Mouse (Mus musculus): ENCODE measurements around the gene H2-Q4. TPM values are rescaled to one million over a fixed set of nuclear protein-coding genes. Genes with fewer than 3 reads are reported as not detected.
A peak's percentile ranks its signal among the peaks of the same experiment; 100 is the strongest.
"Not testable (repeated sequence)": the region's sequence is repeated elsewhere in the genome, so short reads cannot be mapped to it uniquely, and the experiment has no call there.

Gene H2-Q4
- polyA plus RNA-seq, 1 experiment: 274 TPM

DNA sequence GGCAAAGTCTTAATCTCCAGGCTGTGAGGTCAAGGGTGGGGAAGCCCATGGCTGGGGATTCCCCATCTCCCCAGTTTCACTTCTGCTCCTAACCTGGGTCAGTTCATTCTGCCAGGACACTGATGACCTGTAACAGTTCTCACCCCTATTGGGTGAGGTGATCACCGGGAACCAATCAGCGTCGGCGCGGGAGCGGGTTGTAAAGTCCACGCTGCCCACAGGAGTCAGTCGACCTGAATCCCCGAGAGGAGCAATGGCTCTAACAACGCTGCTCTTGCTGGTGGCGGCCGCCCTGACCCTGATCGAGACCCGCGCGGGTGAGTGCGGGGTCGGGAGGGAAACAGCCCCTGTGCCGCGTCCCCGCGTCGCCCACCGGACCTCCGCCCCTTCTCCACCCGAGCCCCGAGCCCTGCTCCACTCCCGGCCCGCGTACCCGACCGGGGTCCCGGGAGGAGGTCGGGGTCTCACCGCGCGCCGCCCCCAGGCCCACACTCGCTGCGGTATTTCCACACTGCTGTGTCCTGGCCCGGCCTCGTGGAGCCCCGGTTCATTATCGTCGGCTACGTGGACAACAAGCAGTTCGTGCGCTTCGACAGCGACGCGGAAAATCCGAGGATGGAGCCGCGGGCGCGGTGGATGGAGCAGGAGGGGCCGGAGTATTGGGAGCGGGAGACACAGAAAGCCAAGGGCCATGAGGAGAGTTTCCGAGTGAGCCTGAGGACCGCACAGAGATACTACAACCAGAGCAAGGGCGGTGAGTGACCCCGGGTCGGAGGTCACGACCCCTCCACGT, 45.4 kb downstream of the H2-Q4 start, which contains the start of gene H2-Q6:
TSS of gene H2-Q6 (plus strand) at position 227 of the 793 bp plus-strand sequence.
- H3K27ac ChIP-seq (ENCODE audit: control insufficient read depth, insufficient read depth, low read length); H3K27me3 ChIP-seq (ENCODE audit: control insufficient read depth, insufficient read depth, low read length); H3K4me1 ChIP-seq (replicated peaks; ENCODE audit: control insufficient read depth, insufficient read depth, low read length); H3K36me3 ChIP-seq (ENCODE audit: control insufficient read depth, insufficient read depth, low read length): not testable (repeated sequence)
- H3K4me3 ChIP-seq (ENCODE audit: control insufficient read depth, insufficient read depth, low read length): peak within 1 kb of the TSS; percentile 30
- WGBS: 4% methylated on average over 58 of the region's 66 CpGs
- DNase-seq: peak; percentile 17

DNA sequence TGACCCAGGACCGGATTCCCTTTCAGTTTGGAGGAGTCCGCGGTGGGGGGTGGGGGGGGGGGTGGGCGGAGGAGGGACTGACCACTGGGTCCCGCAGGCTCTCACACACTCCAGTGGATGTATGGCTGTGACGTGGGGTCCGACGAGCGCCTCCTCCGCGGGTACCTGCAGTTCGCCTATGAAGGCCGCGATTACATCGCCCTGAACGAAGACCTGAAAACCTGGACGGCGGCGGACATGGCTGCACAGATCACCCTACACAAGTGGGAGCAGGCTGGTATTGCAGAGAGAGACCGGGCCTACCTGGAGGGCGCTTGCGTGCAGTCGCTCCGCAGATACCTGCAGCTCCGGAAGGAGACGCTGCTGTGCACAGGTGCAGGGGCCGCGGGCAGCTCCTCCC, 46.1 kb downstream of the H2-Q4 start:
- not testable (repeated sequence) for DNase-seq; H3K27ac ChIP-seq (ENCODE audit: control insufficient read depth, insufficient read depth, low read length); H3K36me3 ChIP-seq (ENCODE audit: control insufficient read depth, insufficient read depth, low read length); H3K4me1 ChIP-seq (replicated peaks; ENCODE audit: control insufficient read depth, insufficient read depth, low read length); H3K27me3 ChIP-seq (ENCODE audit: control insufficient read depth, insufficient read depth, low read length)
- 37% methylated on average over 28 of the region's 28 CpGs for WGBS
- peak overlapping the region; percentile 30 for H3K4me3 ChIP-seq (ENCODE audit: control insufficient read depth, insufficient read depth, low read length)

DNA sequence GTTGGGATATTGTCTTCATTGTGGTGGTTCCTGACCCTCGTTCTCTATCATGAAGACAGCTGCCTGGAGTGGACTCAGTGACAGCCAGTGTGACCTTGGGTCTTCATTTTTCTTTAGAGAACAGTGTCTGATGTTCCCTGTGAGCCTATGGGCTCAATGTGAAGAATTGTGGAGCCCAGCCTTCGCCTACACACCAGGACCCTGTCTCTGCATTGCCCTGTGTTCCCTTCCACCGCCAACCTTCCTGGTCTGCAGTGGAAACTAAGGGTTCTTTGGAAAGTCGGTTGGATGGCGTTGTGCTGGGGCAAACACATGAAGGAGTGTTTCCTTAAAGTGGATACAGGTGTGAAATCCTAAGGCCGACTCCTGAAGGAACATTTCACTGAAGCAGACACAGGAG, 49.5 kb downstream of the H2-Q4 start:
- H3K4me3 ChIP-seq (ENCODE audit: control insufficient read depth, insufficient read depth, low read length); H3K27ac ChIP-seq (ENCODE audit: control insufficient read depth, insufficient read depth, low read length); DNase-seq; H3K27me3 ChIP-seq (ENCODE audit: control insufficient read depth, insufficient read depth, low read length); H3K4me1 ChIP-seq (replicated peaks; ENCODE audit: control insufficient read depth, insufficient read depth, low read length); H3K36me3 ChIP-seq (ENCODE audit: control insufficient read depth, insufficient read depth, low read length): not testable (repeated sequence)
- 96% methylated on average over 6 of the region's 6 CpGs for WGBS

DNA sequence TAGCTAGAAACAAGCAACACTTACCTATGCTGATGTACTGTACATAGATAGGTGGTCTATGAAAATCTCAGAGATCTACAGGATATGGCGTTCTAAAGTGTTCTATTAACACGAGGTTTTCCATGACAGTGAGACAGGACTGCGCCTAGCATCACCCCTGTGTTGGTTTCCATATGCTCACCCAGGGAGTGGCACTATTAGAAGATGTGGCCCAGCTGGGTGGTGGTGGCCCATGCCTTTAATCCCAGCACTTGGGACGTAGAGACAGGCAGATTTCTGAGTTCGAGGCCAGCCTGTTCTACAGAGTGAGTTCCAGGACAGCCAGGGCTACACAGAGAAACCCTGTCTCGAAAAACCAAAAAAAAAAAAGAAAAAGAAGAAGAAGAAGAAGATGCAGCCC, 51.3 kb downstream of the H2-Q4 start:
- not testable (repeated sequence) for H3K27me3 ChIP-seq (ENCODE audit: control insufficient read depth, insufficient read depth, low read length); DNase-seq; H3K36me3 ChIP-seq (ENCODE audit: control insufficient read depth, insufficient read depth, low read length); H3K4me1 ChIP-seq (replicated peaks; ENCODE audit: control insufficient read depth, insufficient read depth, low read length); H3K4me3 ChIP-seq (ENCODE audit: control insufficient read depth, insufficient read depth, low read length); H3K27ac ChIP-seq (ENCODE audit: control insufficient read depth, insufficient read depth, low read length)
- WGBS: 89% methylated on average over 6 of the region's 6 CpGs

DNA sequence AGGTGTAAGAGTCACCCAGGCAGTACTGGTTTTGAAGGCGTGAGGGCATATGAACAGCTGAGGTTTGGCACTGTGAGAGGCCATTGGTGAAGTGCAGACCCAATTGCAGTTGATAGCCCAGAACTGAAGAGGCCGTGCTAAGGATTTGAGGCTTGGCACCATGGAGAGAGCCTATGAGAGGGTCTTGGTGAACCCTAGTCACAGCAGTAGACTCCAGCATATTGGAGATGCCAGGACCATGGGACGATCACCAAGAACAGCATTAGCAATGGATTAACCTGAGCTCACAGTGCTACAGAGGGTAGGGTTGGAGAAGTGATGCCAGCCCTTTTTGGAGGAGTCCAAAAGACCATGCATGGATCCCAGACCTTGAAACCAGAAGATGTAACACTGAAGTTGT, 52.8 kb downstream of the H2-Q4 start:
- H3K36me3 ChIP-seq (ENCODE audit: control insufficient read depth, insufficient read depth, low read length); H3K4me3 ChIP-seq (ENCODE audit: control insufficient read depth, insufficient read depth, low read length); H3K4me1 ChIP-seq (replicated peaks; ENCODE audit: control insufficient read depth, insufficient read depth, low read length); H3K27ac ChIP-seq (ENCODE audit: control insufficient read depth, insufficient read depth, low read length); H3K27me3 ChIP-seq (ENCODE audit: control insufficient read depth, insufficient read depth, low read length); DNase-seq: not testable (repeated sequence)
- WGBS: 91% methylated on average over 3 of the region's 3 CpGs

DNA sequence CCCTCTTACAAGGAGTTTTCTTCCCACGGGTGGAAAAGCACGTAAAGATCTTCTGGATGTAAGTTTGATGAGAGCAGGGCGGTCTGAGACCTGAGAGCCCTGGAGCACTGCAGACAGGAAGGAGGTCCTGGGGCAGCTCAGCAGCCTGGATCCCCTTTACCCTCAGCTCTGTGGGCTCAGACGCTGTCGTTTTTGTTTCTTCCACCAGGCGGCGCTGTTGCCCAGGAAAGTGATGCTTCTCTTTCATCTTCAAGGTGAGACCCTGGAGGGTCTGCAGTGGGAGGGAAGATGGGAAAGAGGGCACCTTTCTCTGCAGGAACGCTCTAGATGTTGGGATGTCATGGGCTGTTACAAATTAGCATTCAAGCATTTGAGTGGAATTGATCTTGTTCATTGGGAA, 55.4 kb downstream of the H2-Q4 start:
- not testable (repeated sequence) for H3K4me1 ChIP-seq (replicated peaks; ENCODE audit: control insufficient read depth, insufficient read depth, low read length); H3K27ac ChIP-seq (ENCODE audit: control insufficient read depth, insufficient read depth, low read length); H3K27me3 ChIP-seq (ENCODE audit: control insufficient read depth, insufficient read depth, low read length); H3K36me3 ChIP-seq (ENCODE audit: control insufficient read depth, insufficient read depth, low read length); H3K4me3 ChIP-seq (ENCODE audit: control insufficient read depth, insufficient read depth, low read length)
- DNase-seq: peak; percentile 24
- TF ChIP-seq CTCF (IDR thresholded peaks at IDR 0.05; ENCODE audit: borderline replicate concordance, control insufficient read depth, extremely low read depth, insufficient read depth, low read length, poor library complexity): peak; percentile 80
- WGBS: 10% methylated on average over 8 of the region's 8 CpGs

Other genes with a start within 250 kb of the H2-Q4 start
- 0.55 and 0.85 TPM in 2 replicates for gene Apom, start 247.6 kb upstream of the H2-Q4 start, polyA plus RNA-seq (2012; rRNA removed)
- gene Bag6, start 244.4 kb upstream of the H2-Q4 start, polyA plus RNA-seq (2012; rRNA removed): 411 TPM in 2 replicates
- 770 and 778 TPM in 2 replicates for gene Prrc2a, start 214.7 kb upstream of the H2-Q4 start, polyA plus RNA-seq (2012; rRNA removed)
- gene Aif1, start 203.5 kb upstream of the H2-Q4 start, polyA plus RNA-seq (2012; rRNA removed): 5.4 and 8.9 TPM in 2 replicates
- 30.7 and 49.6 TPM in 2 replicates for gene Lst1, start 191.2 kb upstream of the H2-Q4 start, polyA plus RNA-seq (2012; rRNA removed)
- gene Ltb, start 185.2 kb upstream of the H2-Q4 start, polyA plus RNA-seq (2012; rRNA removed): 358 and 375 TPM in 2 replicates
- gene Tnf, start 177.6 kb upstream of the H2-Q4 start, polyA plus RNA-seq (2012; rRNA removed): 11.3 and 11.4 TPM in 2 replicates
- 14.4 and 14.5 TPM in 2 replicates for gene Lta, start 174.3 kb upstream of the H2-Q4 start, polyA plus RNA-seq (2012; rRNA removed)
- gene Gm16181, start 158.8 kb upstream of the H2-Q4 start, polyA plus RNA-seq (2012; rRNA removed): 0.29 TPM in 1 of 2 replicates, not detected in the other
- gene Atp6v1g2, start 146.0 kb upstream of the H2-Q4 start, polyA plus RNA-seq (2012; rRNA removed): 7.9 TPM in 2 replicates
- 34.2 and 41.3 TPM in 2 replicates for gene Nfkbil1, start 143.8 kb upstream of the H2-Q4 start, polyA plus RNA-seq (2012; rRNA removed)
- gene Ddx39b, start 137.9 kb upstream of the H2-Q4 start, polyA plus RNA-seq (2012; rRNA removed): 778 and 831 TPM in 2 replicates
- 873 and 1,061 TPM in 2 replicates for gene H2-D1, start 116.9 kb upstream of the H2-Q4 start, polyA plus RNA-seq (2012; rRNA removed)
- gene H2-Q1, start 59.2 kb upstream of the H2-Q4 start, polyA plus RNA-seq (2012; rRNA removed): 4.6 and 6.7 TPM in 2 replicates
- gene H2-Q2, start 37.4 kb upstream of the H2-Q4 start, polyA plus RNA-seq (2012; rRNA removed): 142 and 170 TPM in 2 replicates
- 115 and 165 TPM in 2 replicates for gene H2-Q6, start 45.2 kb downstream of the H2-Q4 start, polyA plus RNA-seq (2012; rRNA removed)
- gene H2-Q7, start 59.5 kb downstream of the H2-Q4 start, polyA plus RNA-seq (2012; rRNA removed): 412 and 617 TPM in 2 replicates
- gene H2-Q10, start 90.5 kb downstream of the H2-Q4 start, polyA plus RNA-seq (2012; rRNA removed): 15.3 and 18.6 TPM in 2 replicates
- gene Pou5f1, start 126.4 kb downstream of the H2-Q4 start, polyA plus RNA-seq (2012; rRNA removed): 0.50 and 0.71 TPM in 2 replicates
- 64.4 and 92.6 TPM in 2 replicates for gene Tcf19, start 137.2 kb downstream of the H2-Q4 start, polyA plus RNA-seq (2012; rRNA removed)
- gene Cchcr1, start 137.5 kb downstream of the H2-Q4 start, polyA plus RNA-seq (2012; rRNA removed): 19.3 and 19.5 TPM in 2 replicates
- 10.2 and 11.2 TPM in 2 replicates for gene Psors1c2, start 153.6 kb downstream of the H2-Q4 start, polyA plus RNA-seq (2012; rRNA removed)
- 1.8 and 3.3 TPM in 2 replicates for gene Cdsn, start 172.5 kb downstream of the H2-Q4 start, polyA plus RNA-seq (2012; rRNA removed)
- 0.58 and 0.59 TPM in 2 replicates for gene 2300002M23Rik, start 187.8 kb downstream of the H2-Q4 start, polyA plus RNA-seq (2012; rRNA removed)
- gene Sfta2, start 221.9 kb downstream of the H2-Q4 start, polyA plus RNA-seq (2012; rRNA removed): 0.82 and 1.3 TPM in 2 replicates
- gene Gm9573, start 247.0 kb downstream of the H2-Q4 start, polyA plus RNA-seq (2012; rRNA removed): 0.09 and 0.23 TPM in 2 replicates

Data from thymus, adult 2 months (tissue).